Mouse (Mus musculus): ENCODE data around the gene Gm10392. TPM values are rescaled to one million over a fixed set of nuclear protein-coding genes. Genes with fewer than 3 reads are reported as not detected.
"Not testable (repeated sequence)": the region's sequence is repeated elsewhere in the genome, so short reads cannot be mapped to it uniquely, and the experiment has no call there.

The Gm10392 gene
- not detected for total RNA-seq (2021)

GRCm38 (mm10) chr11:77519043-77519442 lies at the start of gene Gm10392:
Gene Gm10392, minus strand, starts transcription at chr11:77519198.
- intact Hi-C loops (cut with DNase I) = loop anchor here (10.0 kb wide), 1 partner anchor 86 kb away; the partner anchor contains the start of gene Taok1
- peak; percentile 21 for DNase-seq (ENCODE audit: low spot score)

- intact Hi-C loops (cut with DNase I) = no loop called here
- DNase-seq (ENCODE audit: low spot score) = no peak
Observed at GRCm38 (mm10) chr11:77545261-77545660, 26.3 kb upstream of the Gm10392 start.

- DNase-seq (ENCODE audit: low spot score) = no peak
- intact Hi-C loops (cut with DNase I) = no loop called here
Observed at GRCm38 (mm10) chr11:77532202-77532846, 13.3 kb upstream of the Gm10392 start.

GRCm38 (mm10) chr11:77530862-77531261 lies 11.9 kb upstream of the Gm10392 start:
- no peak for DNase-seq (ENCODE audit: low spot score)
- intact Hi-C loops (cut with DNase I) = no loop called here

GRCm38 (mm10) chr11:77529644-77530043 lies 10.6 kb upstream of the Gm10392 start:
- intact Hi-C loops (cut with DNase I) = no loop called here
- no peak for DNase-seq (ENCODE audit: low spot score)

GRCm38 (mm10) chr11:77528420-77528819 lies 9.4 kb upstream of the Gm10392 start:
- not testable (repeated sequence) for DNase-seq (ENCODE audit: low spot score)

GRCm38 (mm10) chr11:77525804-77526486 lies 6.9 kb upstream of the Gm10392 start:
- no peak for DNase-seq (ENCODE audit: low spot score)
- intact Hi-C loops (cut with DNase I) = no loop called here

More at GRCm38 (mm10) chr11:77528420-77528819, 9.4 kb upstream of the Gm10392 start:
- intact Hi-C loops (cut with DNase I) = not testable (repeated sequence)

GRCm38 (mm10) chr11:77520601-77521529 lies 1.9 kb upstream of the Gm10392 start:
- DNase-seq (ENCODE audit: low spot score) = peak; percentile 6
- intact Hi-C loops (cut with DNase I) = no loop called here

- no peak for DNase-seq (ENCODE audit: low spot score)
Observed at GRCm38 (mm10) chr11:77518051-77518798, 773 bp downstream of the Gm10392 start.

GRCm38 (mm10) chr11:77516553-77517425 lies 2.2 kb downstream of the Gm10392 start:
- intact Hi-C loops (cut with DNase I) = loop anchor here (10.0 kb wide), 1 partner anchor 88 kb away; the partner anchor contains the start of gene Taok1
- DNase-seq (ENCODE audit: low spot score) = no peak

More at GRCm38 (mm10) chr11:77518051-77518798, 773 bp downstream of the Gm10392 start:
- intact Hi-C loops (cut with DNase I) = loop anchor here (10.0 kb wide), 1 partner anchor 87 kb away; the partner anchor contains the start of gene Taok1

GRCm38 (mm10) chr11:77515637-77516552 lies 3.1 kb downstream of the Gm10392 start, which contains the start of gene Trp53i13:
Gene Trp53i13, minus strand, starts transcription at chr11:77515980.
- peak; percentile 9 for DNase-seq (ENCODE audit: low spot score)
- intact Hi-C loops (cut with DNase I) = loop anchor here (10.0 kb wide), 1 partner anchor 89 kb away; the partner anchor contains the start of gene Taok1

GRCm38 (mm10) chr11:77514832-77515636 lies 4.0 kb downstream of the Gm10392 start, which contains the start of gene Abhd15:
Gene Abhd15, plus strand, starts transcription at chr11:77515121.
- intact Hi-C loops (cut with DNase I) = loop anchor here (10.0 kb wide), 1 partner anchor 90 kb away; the partner anchor contains the start of gene Taok1
- peak; percentile 80 for DNase-seq (ENCODE audit: low spot score)

GRCm38 (mm10) chr11:77514281-77514831 lies 4.6 kb downstream of the Gm10392 start:
- intact Hi-C loops (cut with DNase I) = loop anchor here (10.0 kb wide), 1 partner anchor 90 kb away; the partner anchor contains the start of gene Taok1
- no peak for DNase-seq (ENCODE audit: low spot score)

GRCm38 (mm10) chr11:77513811-77514170 lies 5.2 kb downstream of the Gm10392 start:
- peak; percentile 1 for DNase-seq (ENCODE audit: low spot score)
- intact Hi-C loops (cut with DNase I) = loop anchor here (10.0 kb wide), 1 partner anchor 91 kb away; the partner anchor contains the start of gene Taok1

GRCm38 (mm10) chr11:77512891-77513810 lies 5.8 kb downstream of the Gm10392 start:
- intact Hi-C loops (cut with DNase I) = loop anchor here (10.0 kb wide), 1 partner anchor 92 kb away; the partner anchor contains the start of gene Taok1
- DNase-seq (ENCODE audit: low spot score) = peak; percentile 81

Measured in heart, postnatal 25 days (tissue).